Mouse (Mus musculus) intestine, postnatal 0 days (tissue): ENCODE results near the gene Egfr. TPM values are rescaled to one million over a fixed set of nuclear protein-coding genes. Genes with fewer than 3 reads are reported as not detected.
A peak's percentile ranks its signal among the peaks of the same experiment; 100 is the strongest.

ENCODE experiments used
- ATAC-seq: fragments of 200-750 bp; cut with Nextera tagmentation; 2 replicates; pipeline ENCODE4 v1.8.0; 2017; ENCODE audit warnings: mild to moderate bottlenecking, moderate TSS enrichment, moderate library complexity
- H3K27ac ChIP-seq: fragments of 300-500 bp; sonication (generic); 2 replicates; pipeline ENCODE4 v1.5.1; 2014; ENCODE audit warnings: mild to moderate bottlenecking, low read depth, low read length, moderate library complexity
- H3K27me3 ChIP-seq: fragments of 300-500 bp; sonication (generic); replicated peaks from 2 replicates; pipeline ENCODE4 v1.6.1; 2014; ENCODE audit warnings: low read length, mixed read lengths; ENCODE audit not compliant: control insufficient read depth, insufficient read depth
- H3K36me3 ChIP-seq: fragments of 300-500 bp; sonication (generic); 2 replicates; pipeline ENCODE4 v1.6.1; 2014; ENCODE audit warnings: mild to moderate bottlenecking, moderate library complexity; ENCODE audit not compliant: control insufficient read depth, insufficient read depth
- H3K4me1 ChIP-seq: fragments of 300-500 bp; sonication (generic); replicated peaks from 2 replicates; pipeline ENCODE4 v1.6.1; 2014; ENCODE audit warnings: antibody characterized with exemption, low read length, mixed read lengths; ENCODE audit not compliant: control insufficient read depth, insufficient read depth
- H3K4me2 ChIP-seq: fragments of 300-500 bp; sonication (generic); replicated peaks from 2 replicates; pipeline ENCODE4 v1.6.1; 2014; ENCODE audit warnings: low read depth, mild to moderate bottlenecking, moderate library complexity
- H3K4me3 ChIP-seq: fragments of 300-500 bp; sonication (generic); 2 replicates; pipeline ENCODE4 v1.5.1; 2014; ENCODE audit warnings: low read depth, low read length
- H3K9ac ChIP-seq: fragments of 300-500 bp; sonication (generic); 2 replicates; pipeline ENCODE4 v1.6.1; 2014; ENCODE audit warnings: mild to moderate bottlenecking, low read depth, low read length
- H3K9me3 ChIP-seq: fragments of 300-500 bp; sonication (generic); 2 replicates; pipeline ENCODE4 v1.6.1; 2016; ENCODE audit warnings: mixed run types; ENCODE audit not compliant: control insufficient read depth
- CTCF ChIP-seq: sonication (generic); IDR thresholded peaks from 2 replicates; pipeline ENCODE4 v1.5.1; 2016; ENCODE audit warnings: low read depth, mild to moderate bottlenecking, control low read depth, antibody characterized with exemption, moderate library complexity
- WGBS: fragments of 180-500 bp; shearing (Covaris S2); extraction: QIAGEN DNeasy Blood & Tissue Kit; methylation state at CpG from one replicate; pipeline ENCODE4 v1.1.7; 2014; 5-methylcytosine and 5-hydroxymethylcytosine counted together
- polyA plus RNA-seq: library from polyadenylated mRNA; unstranded; fragments of >200 nt; fragmentation: Nextera tagmentation; extraction: Ambion mirVana; gene quantifications from 2 replicates; pipeline ENCODE4 v1.2.1, GENCODE M21; 2015

Egfr gene
- polyA plus RNA-seq, 1 experiment from 2014 or later: 5.0 TPM

DNA sequence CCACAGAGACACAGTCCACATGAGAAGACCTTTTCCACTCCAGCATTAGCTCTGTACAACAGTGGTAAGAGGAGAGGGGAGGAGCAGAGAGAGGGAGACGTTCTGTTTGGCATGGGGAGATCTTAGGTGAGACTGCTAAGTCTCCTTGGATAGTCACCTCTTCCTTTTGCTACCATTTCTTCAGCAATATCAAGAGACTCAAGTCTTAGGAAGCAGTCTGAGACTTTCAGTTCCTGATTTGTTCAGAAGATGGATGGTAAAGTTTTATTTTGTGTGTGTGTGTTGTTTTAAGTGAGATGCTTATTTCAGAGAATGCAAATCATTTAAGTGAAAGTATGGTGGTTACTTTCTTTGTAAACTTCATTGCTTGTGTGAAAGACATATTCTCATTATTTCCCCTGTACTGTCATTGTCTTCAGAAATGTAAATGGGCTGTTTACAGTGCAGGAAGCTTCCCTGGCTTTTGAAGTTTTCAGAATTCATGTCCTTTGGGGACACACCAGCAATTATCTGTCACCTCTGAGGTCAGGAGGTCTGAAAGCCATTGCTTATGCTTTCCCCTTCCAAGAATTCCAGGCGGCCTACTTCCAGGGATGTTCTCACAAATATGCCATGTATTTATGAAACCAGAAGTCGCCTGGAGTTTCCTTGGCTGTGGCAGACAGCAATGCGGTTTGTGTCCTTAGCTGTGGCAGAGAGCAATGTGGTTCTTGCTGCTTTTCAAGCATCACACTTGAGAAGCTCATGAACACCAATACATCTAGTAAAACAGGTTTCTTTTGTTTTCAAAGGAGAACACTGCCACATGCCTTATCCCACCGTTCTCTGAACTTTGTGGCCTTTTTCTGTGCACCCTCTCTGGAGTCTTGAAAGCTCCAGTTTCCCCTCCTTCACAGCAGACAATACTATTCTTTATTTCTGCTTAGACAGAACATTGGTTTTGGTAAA lies 40.9 kb downstream of the Egfr start:
- no peaks in the 10 kb centered on the region for H3K27me3 ChIP-seq
- H3K4me1 ChIP-seq: peaks cover 6% of the 10 kb centered on the region
- no peaks in the 10 kb centered on the region for H3K9me3 ChIP-seq
- no peaks in the 10 kb centered on the region for H3K36me3 ChIP-seq
- H3K27ac ChIP-seq: no peak overlapping the region
- 44% methylated on average over 5 of the region's 5 CpGs for WGBS
- H3K4me3 ChIP-seq: no peak overlapping the region
- no peak for ATAC-seq
- no peak overlapping the region for H3K9ac ChIP-seq
- no peak for TF ChIP-seq CTCF
- no peak overlapping the region for H3K4me2 ChIP-seq

DNA sequence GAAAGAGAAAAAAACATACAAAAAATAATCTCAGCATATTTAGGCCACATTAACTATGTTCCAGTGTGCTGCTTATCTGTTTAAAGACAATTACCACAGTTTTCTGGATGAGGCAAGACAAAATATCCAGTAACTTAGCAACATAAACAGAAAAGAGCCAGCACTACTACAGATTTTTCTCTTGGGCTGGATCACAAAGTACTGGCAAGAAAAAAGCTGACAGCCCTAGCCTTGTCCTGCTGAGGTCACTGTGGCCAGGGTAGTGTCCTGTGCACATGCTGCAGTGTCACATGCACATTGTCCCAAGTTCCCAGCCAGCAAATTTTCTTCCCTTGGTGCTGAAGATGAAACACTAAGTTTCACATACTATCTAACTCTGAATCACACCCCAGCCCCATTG lies 43.0 kb downstream of the Egfr start:
- Histone ChIP-seq H3K36me3 (no peaks in the 10 kb centered on the region), H3K27me3 (no peaks in the 10 kb centered on the region), H3K4me2 (no peak overlapping the region), H3K9me3 (no peaks in the 10 kb centered on the region), H3K27ac (no peak overlapping the region), H3K9ac (no peak overlapping the region), H3K4me1 (peaks cover 6% of the 10 kb centered on the region), H3K4me3 (no peak overlapping the region)
- no peak for TF ChIP-seq CTCF
- ATAC-seq: peak; percentile 63

DNA sequence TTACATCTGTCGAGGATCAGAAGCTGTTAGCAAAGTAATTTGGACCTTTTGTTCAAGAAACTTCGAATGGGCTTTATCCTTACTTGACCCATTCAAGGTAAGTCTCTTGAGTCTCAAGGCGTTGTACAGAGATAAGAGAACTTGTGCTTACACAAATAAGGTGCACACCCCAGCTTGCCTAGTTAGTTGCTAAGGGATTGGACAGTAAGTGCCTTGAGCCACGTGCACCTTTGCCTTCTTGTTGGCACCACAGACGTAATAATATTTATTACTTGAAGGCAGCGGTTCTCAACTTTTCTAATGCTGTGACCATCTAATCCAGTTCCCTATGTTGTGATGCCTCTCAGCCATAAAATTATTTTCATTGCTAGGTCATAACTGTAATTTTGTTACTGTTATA lies 43.5 kb downstream of the Egfr start:
- Histone ChIP-seq H3K36me3 (no peaks in the 10 kb centered on the region), H3K9me3 (no peaks in the 10 kb centered on the region), H3K27ac (no peak overlapping the region), H3K4me3 (no peak overlapping the region), H3K4me2 (no peak overlapping the region), H3K27me3 (no peaks in the 10 kb centered on the region), H3K4me1 (peaks cover 11% of the 10 kb centered on the region), H3K9ac (no peak overlapping the region)
- no peak for TF ChIP-seq CTCF
- peak; percentile 53 for ATAC-seq
- WGBS: 45% methylated on average over 6 of the region's 6 CpGs

DNA sequence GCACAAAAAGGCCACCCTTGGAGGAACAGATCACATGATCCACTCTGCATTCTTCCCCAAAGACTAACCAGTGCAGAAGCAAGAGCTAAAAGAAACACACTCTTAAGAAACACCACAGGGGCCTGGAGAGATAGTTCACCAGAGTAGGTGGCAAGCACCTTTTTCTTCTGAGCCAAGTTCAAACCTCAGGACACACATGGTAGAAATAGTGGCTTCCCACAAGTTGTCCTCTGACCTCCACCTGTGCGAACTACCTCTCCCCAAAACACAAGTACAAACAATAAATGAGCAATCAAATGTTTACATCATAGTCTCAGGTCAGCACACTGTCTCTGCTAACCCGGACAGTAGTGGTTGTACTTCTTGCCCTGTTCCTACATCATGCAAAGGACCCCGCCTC lies 45.5 kb downstream of the Egfr start:
- no peaks in the 10 kb centered on the region for H3K36me3 ChIP-seq
- H3K4me1 ChIP-seq: peaks cover 20% of the 10 kb centered on the region; the same call in 1 of the 2 replicates

DNA sequence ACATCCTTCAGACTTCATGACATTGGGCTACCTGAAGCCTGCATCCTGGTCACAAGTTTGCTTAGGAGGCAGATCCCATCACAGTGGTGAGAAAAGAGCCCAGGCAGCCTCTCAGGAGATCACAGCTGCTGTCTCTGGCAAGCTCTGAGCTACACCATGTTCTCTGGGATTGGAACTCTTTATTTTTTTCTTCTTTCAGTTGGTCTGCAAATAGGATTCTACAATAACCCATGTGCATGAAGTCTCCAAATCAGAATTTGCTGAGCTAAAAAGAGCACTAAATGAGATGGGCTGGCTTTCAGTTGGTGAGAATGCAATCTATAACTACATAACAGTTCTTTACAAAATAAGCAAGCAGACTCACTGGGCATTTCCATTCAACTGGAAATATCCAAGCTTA lies 46.1 kb downstream of the Egfr start:
- no peak for ATAC-seq
- Histone ChIP-seq H3K27me3 (no peaks in the 10 kb centered on the region), H3K4me2 (no peak overlapping the region), H3K4me3 (no peak overlapping the region), H3K4me1 (peaks cover 22% of the 10 kb centered on the region), H3K9me3 (no peaks in the 10 kb centered on the region), H3K36me3 (no peaks in the 10 kb centered on the region), H3K9ac (no peak overlapping the region), H3K27ac (no peak overlapping the region)
- no peak for TF ChIP-seq CTCF

More for the DNA sequence above, 45.5 kb downstream of the Egfr start:
- Histone ChIP-seq H3K27ac (no peak overlapping the region), H3K27me3 (no peaks in the 10 kb centered on the region), H3K9me3 (no peaks in the 10 kb centered on the region), H3K4me3 (no peak overlapping the region), H3K4me2 (no peak overlapping the region), H3K9ac (no peak overlapping the region)
- no peak for ATAC-seq
- no peak for TF ChIP-seq CTCF
- 60% methylated on average over 3 of the region's 3 CpGs for WGBS

DNA sequence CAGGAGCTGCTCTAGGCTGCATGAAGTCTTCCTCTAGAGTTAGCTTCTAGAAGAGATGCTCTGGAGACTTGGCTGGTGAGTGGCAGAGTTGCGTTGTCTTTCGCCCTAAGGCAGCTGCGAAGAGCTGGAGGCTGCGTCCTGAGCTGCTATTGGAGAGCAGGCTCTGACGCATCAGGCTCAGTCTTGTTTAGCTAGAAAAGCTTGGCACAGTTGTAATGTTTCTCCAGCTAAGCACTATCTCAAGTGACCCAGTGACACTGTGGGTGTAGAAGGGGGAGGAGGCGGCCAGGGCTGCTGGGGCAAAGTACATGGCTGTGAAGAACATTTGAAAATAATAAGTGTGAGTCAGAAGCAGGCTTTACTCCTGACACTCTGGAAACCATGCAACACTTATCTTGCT lies 48.5 kb downstream of the Egfr start:
- WGBS: 18% methylated on average over 6 of the region's 6 CpGs
- no peak overlapping the region; the same call in 1 of the 2 replicates for H3K9ac ChIP-seq
- H3K27me3 ChIP-seq: no peaks in the 10 kb centered on the region
- peak; percentile 95 for ATAC-seq
- TF ChIP-seq CTCF: no peak
- peak overlapping the region; percentile 83 for H3K27ac ChIP-seq
- no peaks in the 10 kb centered on the region for H3K36me3 ChIP-seq
- H3K4me1 ChIP-seq: peaks cover 24% of the 10 kb centered on the region
- H3K4me2 ChIP-seq: peak overlapping the region; percentile 40; the same call in 1 of the 2 replicates
- H3K4me3 ChIP-seq: no peak overlapping the region
- no peaks in the 10 kb centered on the region for H3K9me3 ChIP-seq
